ENCODE assay signal across 16 mouse cellular contexts in the genomic region with DNA sequence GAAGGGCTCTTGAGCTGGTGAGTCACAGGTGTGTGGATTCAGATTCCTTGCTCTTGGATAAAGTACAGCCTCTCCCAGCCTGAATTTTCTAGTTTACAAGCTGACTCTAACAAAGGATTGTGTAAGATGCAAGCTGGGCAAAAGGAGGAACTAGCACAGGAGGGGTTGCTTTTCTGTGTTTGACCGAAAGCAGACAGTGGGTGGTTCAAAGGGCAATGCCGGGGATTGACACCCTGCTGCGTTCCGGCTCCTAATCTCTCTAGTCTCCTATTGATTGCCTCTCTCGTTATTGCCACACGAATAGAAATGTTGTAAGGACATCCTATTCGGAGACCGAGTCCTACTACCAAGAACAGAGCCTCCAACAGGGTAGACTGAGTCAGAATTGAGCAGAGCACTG. TPM values are rescaled to one million over a fixed set of nuclear protein-coding genes. Genes with fewer than 3 reads are reported as not detected.
DNase-seq lines count a peak whose midpoint lies in the region; ATAC-seq lines count a peak whose summit lies in the region.
"Had no signal": no experiment of that assay in that cellular context is flagged by ENCODE, and none has a peak within 500 bp of the region (broad histone marks: within the 10 kb centered on the region; RNA-seq: fewer than 3 reads in every experiment).

No protein-coding gene starts in this region.

- H3K4me3 ChIP-seq in liver, embryonic 11.5 days (ENCODE audit: low read depth, low read length) = no peak overlapping the region
- no peak overlapping the region for H3K4me3 ChIP-seq in forebrain, embryonic 14.5 days (ENCODE audit: low read depth, low read length)
- H3K4me3 ChIP-seq: embryonic facial prominence, embryonic 13.5 days; forebrain, embryonic 10.5 days; heart, embryonic 15.5 days; neural tube, embryonic 15.5 days had no signal

- DNase-seq in kidney, adult 18-20 months = peak; percentile 16
- DNase-seq in kidney, postnatal 10 days = no peak
- peak; percentile 29 for DNase-seq in brain, adult 2 months (ENCODE audit: low read depth, low spot score)
- no peak for DNase-seq in liver, embryonic 11.5 days (ENCODE audit: low spot score)
- no peak for DNase-seq in forebrain, embryonic 14.5 days (ENCODE audit: low spot score)
- DNase-seq in cerebellum, adult 9-10 months = no peak
- no peak for DNase-seq in urinary bladder, postnatal 36 days (ENCODE audit: low spot score in 2 of 2)
- DNase-seq: lung, embryonic 14.5 days had no signal

- peak overlapping the region; percentile 36; the same call in 1 of the 2 replicates for H3K4me2 ChIP-seq in liver, embryonic 11.5 days
- no peak overlapping the region for H3K4me2 ChIP-seq in forebrain, embryonic 14.5 days (ENCODE audit: low read length)
- H3K4me2 ChIP-seq: embryonic facial prominence, embryonic 13.5 days; heart, embryonic 15.5 days; hindbrain, embryonic 14.5 days; lung, embryonic 14.5 days; neural tube, embryonic 15.5 days had no signal

- no peak for ATAC-seq in liver, embryonic 11.5 days (replicated peaks; ENCODE audit: low FRiP score)
- peak; percentile 62 for ATAC-seq in monocyte, adult 5-6 weeks (replicated peaks; ENCODE audit: insufficient number of reproducible peaks, low FRiP score, low TSS enrichment, poor library complexity, severe bottlenecking)
- no peak for ATAC-seq in forebrain, embryonic 14.5 days

- H3K9ac ChIP-seq in liver, embryonic 11.5 days (ENCODE audit: low read depth, low read length) = no peak overlapping the region
- H3K9ac ChIP-seq in forebrain, embryonic 14.5 days (ENCODE audit: low read length) = no peak overlapping the region
- H3K9ac ChIP-seq: embryonic facial prominence, embryonic 13.5 days; heart, embryonic 15.5 days; hindbrain, embryonic 14.5 days; lung, embryonic 14.5 days; neural tube, embryonic 15.5 days had no signal

- 64% methylated on average over 8 of the region's 8 CpGs for WGBS in liver, embryonic 11.5 days
- 17% methylated on average over 8 of the region's 8 CpGs for WGBS in forebrain, embryonic 14.5 days

- H3K9me3 ChIP-seq in liver, embryonic 11.5 days (ENCODE audit: control insufficient read depth, low read length) = no peaks in the 10 kb centered on the region
- no peaks in the 10 kb centered on the region for H3K9me3 ChIP-seq in forebrain, embryonic 14.5 days (replicated peaks; ENCODE audit: control insufficient read depth, low read length)
- H3K9me3 ChIP-seq: embryonic facial prominence, embryonic 13.5 days; forebrain, embryonic 10.5 days; heart, embryonic 15.5 days had no signal

- no peaks in the 10 kb centered on the region for H3K4me1 ChIP-seq in liver, embryonic 11.5 days (replicated peaks; ENCODE audit: control insufficient read depth, insufficient read depth, low read length)
- H3K4me1 ChIP-seq in forebrain, embryonic 14.5 days (ENCODE audit: control insufficient read depth, insufficient read depth, low read length) = peaks cover 7% of the 10 kb centered on the region; the same call in 1 of the 2 replicates
- H3K4me1 ChIP-seq: heart, embryonic 15.5 days had no signal

- peak overlapping the region; percentile 34; the same call in 1 of the 2 replicates for H3K27ac ChIP-seq in liver, embryonic 11.5 days (ENCODE audit: low read depth, low read length)
- H3K27ac ChIP-seq in forebrain, embryonic 14.5 days (ENCODE audit: low read depth, low read length) = no peak overlapping the region
- H3K27ac ChIP-seq: embryonic facial prominence, embryonic 13.5 days; forebrain, embryonic 10.5 days; heart, embryonic 15.5 days; hindbrain, embryonic 14.5 days; neural tube, embryonic 15.5 days had no signal

- no peaks in the 10 kb centered on the region for H3K36me3 ChIP-seq in liver, embryonic 11.5 days (ENCODE audit: control insufficient read depth, insufficient read depth, low read length)
- H3K36me3 ChIP-seq in forebrain, embryonic 14.5 days (ENCODE audit: control insufficient read depth, insufficient read depth, low read length) = no peaks in the 10 kb centered on the region
- H3K36me3 ChIP-seq: embryonic facial prominence, embryonic 13.5 days; forebrain, embryonic 10.5 days; heart, embryonic 15.5 days; neural tube, embryonic 15.5 days had no signal

- no peaks in the 10 kb centered on the region for H3K27me3 ChIP-seq in liver, embryonic 11.5 days (replicated peaks; ENCODE audit: control insufficient read depth, insufficient read depth, low read length)
- no peaks in the 10 kb centered on the region for H3K27me3 ChIP-seq in forebrain, embryonic 14.5 days (replicated peaks; ENCODE audit: control insufficient read depth, insufficient read depth, low read length)
- H3K27me3 ChIP-seq: CH12.LX; embryonic facial prominence, embryonic 13.5 days; heart, embryonic 15.5 days; neural tube, embryonic 15.5 days had no signal

RNA-seq across cellular contexts. Expression of gene Hsd17b2, which starts 1.0 kb away (rescaled TPM):
- polyA plus RNA-seq in liver, embryonic 11.5 days (2014; fragmentation: Nextera tagmentation; extraction: Ambion mirVana) = 13.8 and 15.6 TPM in 2 replicates
- 0.39 to 4.9 TPM (median 1.7 TPM) in 3 replicates for total RNA-seq in monocyte, adult 5-6 weeks (2017)
- not detected in 2 replicates for polyA plus RNA-seq in forebrain, embryonic 14.5 days (2014; fragmentation: Nextera tagmentation; extraction: Ambion mirVana)
- total RNA-seq: CH12.LX had no signal
- polyA plus RNA-seq: forebrain, embryonic 10.5 days; heart, embryonic 15.5 days; spleen, adult 2 months had no signal

RNA-seq across cellular contexts. Expression of gene Sdr42e1, which starts 27.2 kb away (rescaled TPM):
- 1.0 and 1.7 TPM in 2 replicates for polyA plus RNA-seq in liver, embryonic 11.5 days (2014; fragmentation: Nextera tagmentation; extraction: Ambion mirVana)
- 0.76 to 5.2 TPM (median 1.9 TPM) in 3 replicates for total RNA-seq in monocyte, adult 5-6 weeks (2017)
- 0.48 and 0.75 TPM in 2 replicates for polyA plus RNA-seq in forebrain, embryonic 14.5 days (2014; fragmentation: Nextera tagmentation; extraction: Ambion mirVana)

Comparison
In these comparisons a context has a peak if more than half of its experiments do, and no peak if none do; other contexts are left out.
1. DNase-seq: peak in kidney, adult 18-20 months (single experiment) and brain, adult 2 months (single experiment); none in kidney, postnatal 10 days (single experiment), liver, embryonic 11.5 days (single experiment), forebrain, embryonic 14.5 days (single experiment), cerebellum, adult 9-10 months (single experiment) and urinary bladder, postnatal 36 days (0 of 2).
2. RNA of gene Hsd17b2, which starts 1.0 kb away (polyA plus RNA-seq): 13.8 to 15.6 TPM in liver, embryonic 11.5 days; not detected in forebrain, embryonic 14.5 days; every median in the first group is over 10 times any median in the second.